Mouse (Mus musculus) kidney, embryonic 14.5 days (tissue): Measurements from ENCODE around the gene Arhgap17. TPM values are rescaled to one million over a fixed set of nuclear protein-coding genes. Genes with fewer than 3 reads are reported as not detected.

Source experiments
- ATAC-seq: fragments of 200-750 bp; cut with Nextera tagmentation; 2 replicates; pipeline ENCODE4 v1.8.0; 2017; ENCODE audit warnings: moderate number of reproducible peaks, mild to moderate bottlenecking, moderate TSS enrichment, moderate library complexity; ENCODE audit not compliant: low FRiP score, low TSS enrichment
- H3K27ac ChIP-seq: fragments of 300-500 bp; sonication (generic); 2 replicates; pipeline ENCODE4 v1.5.1; 2014; ENCODE audit warnings: low read depth, mild to moderate bottlenecking, low read length, moderate library complexity, mixed read lengths
- H3K27me3 ChIP-seq: fragments of 300-500 bp; sonication (generic); 2 replicates; pipeline ENCODE4 v1.6.1; 2014; ENCODE audit warnings: mild to moderate bottlenecking, low read length; ENCODE audit not compliant: control insufficient read depth, insufficient read depth
- H3K36me3 ChIP-seq: fragments of 300-500 bp; sonication (generic); 2 replicates; pipeline ENCODE4 v1.6.1; 2014; ENCODE audit warnings: low read length, mixed read lengths; ENCODE audit not compliant: control insufficient read depth, insufficient read depth
- H3K4me1 ChIP-seq: fragments of 300-500 bp; sonication (generic); 2 replicates; pipeline ENCODE4 v1.6.1; 2014; ENCODE audit warnings: low read length, mixed read lengths; ENCODE audit not compliant: control insufficient read depth, insufficient read depth
- H3K4me2 ChIP-seq: fragments of 300-500 bp; sonication (generic); replicated peaks from 2 replicates; pipeline ENCODE4 v1.6.1; 2014; ENCODE audit warnings: low read depth, mild to moderate bottlenecking, low read length
- H3K4me3 ChIP-seq: fragments of 300-500 bp; sonication (generic); 2 replicates; pipeline ENCODE4 v1.5.1; 2014; ENCODE audit warnings: mild to moderate bottlenecking, low read length
- H3K9ac ChIP-seq: fragments of 300-500 bp; sonication (generic); 2 replicates; pipeline ENCODE4 v1.6.1; 2014; ENCODE audit warnings: low read depth, mild to moderate bottlenecking, low read length, moderate library complexity
- H3K9me3 ChIP-seq: fragments of 300-500 bp; sonication (generic); 2 replicates; pipeline ENCODE4 v1.6.1; 2016; ENCODE audit warnings: low read length; ENCODE audit not compliant: control insufficient read depth
- WGBS: fragments of 180-500 bp; shearing (Covaris S2); extraction: QIAGEN DNeasy Blood & Tissue Kit; methylation state at CpG from one replicate; pipeline ENCODE4 v1.1.7; 2014; 5-methylcytosine and 5-hydroxymethylcytosine counted together
- polyA plus RNA-seq: library from polyadenylated mRNA; unstranded; fragments of >200 nt; fragmentation: Nextera tagmentation; extraction: Ambion mirVana; gene quantifications from 2 replicates; pipeline ENCODE4 v1.2.1, GENCODE M21; 2014

Gene Arhgap17
- polyA plus RNA-seq, 1 experiment from 2014 or later = 31.2 TPM

GRCm38 (mm10) chr7:123401121-123401520, 31.4 kb upstream of the Arhgap17 start:
- WGBS = 87% methylated on average over 3 of the region's 3 CpGs
- H3K27me3 ChIP-seq = no peaks in the 10 kb centered on the region
- no peak overlapping the region for H3K4me3 ChIP-seq
- no peak overlapping the region for H3K9ac ChIP-seq
- no peaks in the 10 kb centered on the region for H3K4me1 ChIP-seq
- H3K4me2 ChIP-seq = no peak overlapping the region
- no peaks in the 10 kb centered on the region for H3K9me3 ChIP-seq
- ATAC-seq = no peak
- no peak overlapping the region for H3K27ac ChIP-seq
- peaks cover 27% of the 10 kb centered on the region; the same call in 1 of the 2 replicates for H3K36me3 ChIP-seq

GRCm38 (mm10) chr7:123399286-123399685, 29.6 kb upstream of the Arhgap17 start:
- H3K27me3 ChIP-seq = no peaks in the 10 kb centered on the region
- H3K9me3 ChIP-seq = no peaks in the 10 kb centered on the region
- no peak overlapping the region for H3K4me2 ChIP-seq
- peaks cover 23% of the 10 kb centered on the region; the same call in 1 of the 2 replicates for H3K36me3 ChIP-seq
- no peak overlapping the region for H3K4me3 ChIP-seq
- no peak for ATAC-seq
- WGBS = 92% methylated on average over 4 of the region's 4 CpGs
- H3K9ac ChIP-seq = no peak overlapping the region
- H3K27ac ChIP-seq = no peak overlapping the region
- H3K4me1 ChIP-seq = no peaks in the 10 kb centered on the region

DNA sequence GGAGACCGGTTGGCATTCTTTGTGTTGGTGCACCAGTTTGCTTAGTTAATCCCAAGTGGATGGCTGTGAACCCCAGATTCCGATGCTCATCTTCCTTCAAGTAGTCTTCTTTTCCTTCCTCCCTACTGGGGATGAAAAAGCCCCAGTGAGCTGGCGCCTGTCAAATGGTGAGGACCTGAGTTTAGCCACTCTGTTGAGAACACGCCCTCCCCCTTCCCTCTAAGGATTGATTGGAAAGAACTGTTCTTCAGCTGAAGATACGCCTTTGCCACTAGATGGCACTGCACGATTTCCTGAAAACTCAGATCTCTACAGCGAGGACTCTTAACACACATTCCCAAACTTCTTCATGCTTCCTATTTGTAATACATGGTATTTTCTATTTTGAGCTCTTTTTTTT, 29.1 kb upstream of the Arhgap17 start:
- peaks cover 19% of the 10 kb centered on the region; the same call in 1 of the 2 replicates for H3K36me3 ChIP-seq
- ATAC-seq = peak; percentile 35; the same call in 1 of the 2 replicates
- H3K27ac ChIP-seq = no peak overlapping the region
- H3K27me3 ChIP-seq = no peaks in the 10 kb centered on the region
- no peak overlapping the region for H3K4me3 ChIP-seq
- no peaks in the 10 kb centered on the region for H3K9me3 ChIP-seq
- H3K4me2 ChIP-seq = no peak overlapping the region
- no peak overlapping the region for H3K9ac ChIP-seq
- 22% methylated on average over 7 of the region's 7 CpGs for WGBS
- H3K4me1 ChIP-seq = no peaks in the 10 kb centered on the region

DNA sequence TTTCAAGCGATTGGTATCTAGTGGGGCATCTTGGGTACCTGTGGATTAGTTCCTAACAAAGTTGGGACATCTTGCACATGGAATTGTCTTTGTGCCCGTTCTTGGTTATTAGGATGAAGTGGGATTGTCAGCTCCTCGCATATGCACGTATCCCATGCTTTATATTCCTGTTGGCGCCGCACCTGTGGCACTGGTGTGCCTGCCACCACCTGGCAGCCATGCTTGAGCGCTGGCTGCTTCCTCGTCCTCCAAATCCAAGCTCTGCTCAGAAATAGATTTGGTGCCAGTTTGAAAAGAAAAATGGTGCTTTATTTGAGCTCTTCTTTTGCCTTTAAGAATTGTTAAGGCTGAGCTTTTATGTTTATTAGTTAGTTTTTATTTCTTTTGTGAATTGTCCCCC, 28.2 kb upstream of the Arhgap17 start:
- H3K9me3 ChIP-seq = no peaks in the 10 kb centered on the region
- H3K4me2 ChIP-seq = no peak overlapping the region
- no peak overlapping the region for H3K9ac ChIP-seq
- no peak for ATAC-seq
- 89% methylated on average over 8 of the region's 8 CpGs for WGBS
- H3K4me3 ChIP-seq = no peak overlapping the region
- no peaks in the 10 kb centered on the region for H3K27me3 ChIP-seq
- peaks cover 12% of the 10 kb centered on the region; the same call in 1 of the 2 replicates for H3K36me3 ChIP-seq
- no peak overlapping the region for H3K27ac ChIP-seq
- H3K4me1 ChIP-seq = no peaks in the 10 kb centered on the region

GRCm38 (mm10) chr7:123397369-123397768, 27.7 kb upstream of the Arhgap17 start:
- ATAC-seq = no peak
- Histone ChIP-seq H3K9ac (no peak overlapping the region), H3K4me3 (no peak overlapping the region), H3K4me2 (no peak overlapping the region), H3K36me3 (peaks cover 12% of the 10 kb centered on the region; the same call in 1 of the 2 replicates), H3K4me1 (no peaks in the 10 kb centered on the region), H3K9me3 (no peaks in the 10 kb centered on the region), H3K27ac (no peak overlapping the region), H3K27me3 (no peaks in the 10 kb centered on the region)
- 48% methylated on average over 8 of the region's 8 CpGs for WGBS

DNA sequence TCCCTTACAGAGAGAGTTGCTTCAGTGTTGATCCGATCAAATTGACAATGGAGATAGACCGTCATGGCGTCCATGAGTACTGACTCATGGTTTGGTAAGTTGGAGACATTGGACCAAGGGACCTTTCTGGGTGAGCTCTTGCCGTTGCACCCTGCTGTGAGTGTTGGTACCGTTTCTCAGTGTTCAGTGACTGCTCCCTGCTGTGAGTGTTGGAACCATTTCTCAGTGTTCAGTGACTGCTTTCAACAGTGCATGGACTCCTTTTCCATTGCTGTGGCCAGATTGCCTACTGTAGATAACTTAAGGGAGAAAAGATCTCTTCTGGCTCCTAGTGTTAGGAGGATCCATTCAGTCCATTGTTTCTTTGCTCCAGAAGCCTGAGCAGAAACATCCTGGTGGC, 27.2 kb upstream of the Arhgap17 start:
- Histone ChIP-seq H3K4me3 (no peak overlapping the region), H3K9me3 (no peaks in the 10 kb centered on the region), H3K9ac (no peak overlapping the region), H3K4me2 (no peak overlapping the region), H3K27ac (no peak overlapping the region), H3K4me1 (no peaks in the 10 kb centered on the region), H3K27me3 (no peaks in the 10 kb centered on the region), H3K36me3 (peaks cover 10% of the 10 kb centered on the region; the same call in 1 of the 2 replicates)
- 95% methylated on average over 5 of the region's 5 CpGs for WGBS
- ATAC-seq = no peak

DNA sequence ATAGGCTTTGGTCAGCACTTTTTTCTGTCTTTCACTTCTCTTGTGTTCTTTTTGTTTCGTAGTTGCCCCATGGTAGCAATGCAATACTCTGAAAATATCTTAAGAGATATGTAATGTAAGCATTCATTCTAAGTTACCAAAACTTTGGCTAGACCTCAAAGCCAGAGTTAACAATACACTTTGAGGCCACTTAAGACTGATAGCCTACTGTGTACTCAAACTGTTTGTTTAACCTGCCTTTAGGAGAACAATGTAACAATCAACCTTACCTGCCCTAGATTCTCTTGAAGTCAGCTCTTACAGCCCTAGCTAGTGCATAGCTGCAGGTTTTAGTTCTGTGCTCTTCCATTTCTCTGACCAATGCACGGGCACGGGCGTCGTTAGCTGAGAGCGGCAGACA, 24.6 kb upstream of the Arhgap17 start:
- no peak for ATAC-seq
- Histone ChIP-seq H3K4me1 (no peaks in the 10 kb centered on the region), H3K36me3 (peaks cover 7% of the 10 kb centered on the region; the same call in 1 of the 2 replicates), H3K4me2 (no peak overlapping the region), H3K27me3 (no peaks in the 10 kb centered on the region), H3K4me3 (no peak overlapping the region), H3K9me3 (no peaks in the 10 kb centered on the region), H3K27ac (no peak overlapping the region), H3K9ac (no peak overlapping the region)
- WGBS = 98% methylated on average over 6 of the region's 6 CpGs

- no peak overlapping the region for H3K9ac ChIP-seq
- H3K4me2 ChIP-seq = no peak overlapping the region
- no peaks in the 10 kb centered on the region for H3K27me3 ChIP-seq
- no peak overlapping the region for H3K4me3 ChIP-seq
- no peak overlapping the region for H3K27ac ChIP-seq
- H3K36me3 ChIP-seq = peaks cover 11% of the 10 kb centered on the region; the same call in 1 of the 2 replicates
- no peaks in the 10 kb centered on the region for H3K9me3 ChIP-seq
- ATAC-seq = no peak
- peaks cover 10% of the 10 kb centered on the region for H3K4me1 ChIP-seq
- 73% methylated on average over 6 of the region's 6 CpGs for WGBS
These were observed 20.1 kb upstream of the Arhgap17 start for GRCm38 (mm10) chr7:123389686-123390280.

DNA sequence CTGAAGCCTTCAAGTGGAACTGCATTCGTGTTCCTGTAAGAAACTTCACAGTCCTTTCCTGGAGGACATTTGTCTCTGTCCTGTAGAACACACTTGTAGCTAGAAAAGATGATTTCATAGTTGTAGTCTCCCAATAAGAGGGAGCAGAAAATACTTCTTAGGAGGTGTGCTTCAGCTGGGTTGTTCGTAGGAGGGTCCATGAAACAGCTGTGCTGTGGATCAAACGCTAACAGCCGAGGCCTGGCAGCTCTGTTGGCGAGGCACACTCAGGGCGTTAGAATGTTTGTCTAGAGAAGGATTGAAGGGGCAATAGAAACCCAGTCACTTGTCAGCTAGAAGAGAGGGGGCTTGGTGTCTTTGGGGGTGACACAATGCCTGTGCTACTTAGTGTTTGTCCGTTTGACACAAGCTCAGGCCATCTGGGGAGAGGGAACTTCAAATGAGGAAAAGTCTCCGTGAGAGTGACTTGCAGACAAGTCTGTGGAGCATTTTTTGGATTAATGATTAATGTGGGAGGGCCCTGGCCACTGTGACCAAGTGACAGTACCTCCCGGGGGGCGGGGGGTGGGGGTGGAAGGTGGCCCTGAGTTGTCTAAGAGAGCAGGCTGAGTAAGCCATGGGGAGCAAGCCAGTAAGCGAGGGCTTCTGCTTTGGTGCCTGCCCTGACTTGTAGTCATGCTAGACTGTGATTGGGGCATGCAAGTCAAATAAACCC, 16.1 kb upstream of the Arhgap17 start:
- WGBS = 34% methylated on average over 11 of the region's 11 CpGs
- peak overlapping the region; percentile 83 for H3K27ac ChIP-seq
- H3K9ac ChIP-seq = no peak overlapping the region
- no peaks in the 10 kb centered on the region for H3K27me3 ChIP-seq
- H3K4me3 ChIP-seq = no peak overlapping the region
- H3K9me3 ChIP-seq = no peaks in the 10 kb centered on the region
- H3K36me3 ChIP-seq = peaks cover 6% of the 10 kb centered on the region; the same call in 1 of the 2 replicates
- no peak overlapping the region for H3K4me2 ChIP-seq
- peak; percentile 75 for ATAC-seq
- H3K4me1 ChIP-seq = peaks cover 10% of the 10 kb centered on the region
